Mouse (Mus musculus): Measurements from ENCODE around the gene Ptpra. TPM values are rescaled to one million over a fixed set of nuclear protein-coding genes. Genes with fewer than 3 reads are reported as not detected.

The Ptpra gene
- 154 and 167 TPM in 2 replicates for total RNA-seq (2014; rRNA removed)
- 142 and 162 TPM in 2 replicates for polyA plus RNA-seq (2015; fragmentation: Nextera tagmentation; extraction: Ambion mirVana)

- Histone ChIP-seq H3K4me3 (ENCODE audit: low read depth, low read length) (peak within 1 kb of the TSS; percentile 90), H3K4me1 (ENCODE audit: insufficient read depth) (peaks cover 30% of the 10 kb centered on the region), H3K27ac (ENCODE audit: low read depth, low read length) (peak within 1 kb of the TSS; percentile 92), H3K36me3 (ENCODE audit: insufficient read depth) (peaks cover 2% of the 10 kb centered on the region; the same call in 1 of the 2 replicates), H3K9me3 (ENCODE audit: low read length) (no peaks in the 10 kb centered on the region), H3K4me2 (ENCODE audit: low read depth) (peak within 1 kb of the TSS; percentile 60), H3K27me3 (ENCODE audit: insufficient read depth, low read length) (no peaks in the 10 kb centered on the region), H3K9ac (peak within 1 kb of the TSS; percentile 90)
- peak; percentile 94 for DNase-seq
- 0% methylated on average over 47 of the region's 50 CpGs for WGBS
- no peak for TF ChIP-seq CTCF (IDR thresholded peaks at IDR 0.05; ENCODE audit: low read depth)
- peak; percentile 99 for ATAC-seq
Observed at GRCm38 (mm10) chr2:130449794-130450433, at the start of gene Ptpra. Gene Ptpra (plus strand): TSS chr2:130450278.

GRCm38 (mm10) chr2:130401891-130402290 is 48.2 kb upstream of the Ptpra start:
- Histone ChIP-seq H3K4me2 (ENCODE audit: low read depth) (no peak overlapping the region), H3K36me3 (ENCODE audit: insufficient read depth) (no peaks in the 10 kb centered on the region), H3K4me1 (ENCODE audit: insufficient read depth) (0 out of 2 replicates have a peak, but pooled peaks cover 9% of the 10 kb centered on the region), H3K27me3 (ENCODE audit: insufficient read depth, low read length) (no peaks in the 10 kb centered on the region; the same call in 1 of the 2 replicates), H3K27ac (ENCODE audit: low read depth, low read length) (no peak overlapping the region), H3K4me3 (ENCODE audit: low read depth, low read length) (no peak overlapping the region), H3K9ac (no peak overlapping the region), H3K9me3 (ENCODE audit: low read length) (no peaks in the 10 kb centered on the region)
- DNase-seq (no peak), ATAC-seq (no peak)
- TF ChIP-seq CTCF (IDR thresholded peaks at IDR 0.05; ENCODE audit: low read depth) = no peak
- 80% methylated on average over 4 of the region's 4 CpGs for WGBS

GRCm38 (mm10) chr2:130404939-130405338 is 45.1 kb upstream of the Ptpra start, which contains the start of the genes Gm28372 and 1700020A23Rik:
Gene Gm28372 (plus strand): TSS chr2:130405239.
Gene 1700020A23Rik (plus strand): TSS chr2:130405259.
- H3K4me3 ChIP-seq (ENCODE audit: low read depth, low read length) = no peak within 1 kb of the TSS
- TF ChIP-seq CTCF (IDR thresholded peaks at IDR 0.05; ENCODE audit: low read depth) = no peak
- H3K27me3 ChIP-seq (ENCODE audit: insufficient read depth, low read length) = no peaks in the 10 kb centered on the region
- ATAC-seq (no peak), DNase-seq (no peak)
- no peak within 1 kb of the TSS for H3K27ac ChIP-seq (ENCODE audit: low read depth, low read length)
- no peak within 1 kb of the TSS for H3K4me2 ChIP-seq (ENCODE audit: low read depth)
- no peaks in the 10 kb centered on the region for H3K36me3 ChIP-seq (ENCODE audit: insufficient read depth)
- 84% methylated on average over 1 of the region's 1 CpGs for WGBS
- no peaks in the 10 kb centered on the region for H3K9me3 ChIP-seq (ENCODE audit: low read length)
- no peak within 1 kb of the TSS for H3K9ac ChIP-seq
- no peaks in the 10 kb centered on the region for H3K4me1 ChIP-seq (ENCODE audit: insufficient read depth)

GRCm38 (mm10) chr2:130406178-130406577 is 43.9 kb upstream of the Ptpra start, which contains the start of gene Tmem239:
Gene Tmem239 (plus strand): TSS chr2:130406478.
- Histone ChIP-seq H3K36me3 (ENCODE audit: insufficient read depth) (no peaks in the 10 kb centered on the region), H3K9me3 (ENCODE audit: low read length) (no peaks in the 10 kb centered on the region), H3K4me2 (ENCODE audit: low read depth) (no peak within 1 kb of the TSS), H3K4me1 (ENCODE audit: insufficient read depth) (no peaks in the 10 kb centered on the region), H3K27ac (ENCODE audit: low read depth, low read length) (no peak within 1 kb of the TSS), H3K4me3 (ENCODE audit: low read depth, low read length) (no peak within 1 kb of the TSS), H3K27me3 (ENCODE audit: insufficient read depth, low read length) (no peaks in the 10 kb centered on the region), H3K9ac (no peak within 1 kb of the TSS)
- DNase-seq (no peak), ATAC-seq (no peak)
- TF ChIP-seq CTCF (IDR thresholded peaks at IDR 0.05; ENCODE audit: low read depth) = no peak
- 88% methylated on average over 2 of the region's 2 CpGs for WGBS

- Histone ChIP-seq H3K36me3 (ENCODE audit: insufficient read depth) (no peaks in the 10 kb centered on the region), H3K4me1 (ENCODE audit: insufficient read depth) (no peaks in the 10 kb centered on the region)
- no peak for DNase-seq
Observed at GRCm38 (mm10) chr2:130408194-130408593, 41.9 kb upstream of the Ptpra start.

GRCm38 (mm10) chr2:130411558-130412495 is 38.3 kb upstream of the Ptpra start:
- Histone ChIP-seq H3K4me2 (ENCODE audit: low read depth) (no peak overlapping the region), H3K9ac (no peak overlapping the region), H3K27me3 (ENCODE audit: insufficient read depth, low read length) (no peaks in the 10 kb centered on the region), H3K36me3 (ENCODE audit: insufficient read depth) (no peaks in the 10 kb centered on the region), H3K9me3 (ENCODE audit: low read length) (no peaks in the 10 kb centered on the region), H3K4me3 (ENCODE audit: low read depth, low read length) (no peak overlapping the region), H3K4me1 (ENCODE audit: insufficient read depth) (no peaks in the 10 kb centered on the region), H3K27ac (ENCODE audit: low read depth, low read length) (no peak overlapping the region)
- TF ChIP-seq CTCF (IDR thresholded peaks at IDR 0.05; ENCODE audit: low read depth) = peak; percentile 89
- 39% methylated on average over 16 of the region's 16 CpGs for WGBS
- DNase-seq = peak; percentile 81
- peak; percentile 86 for ATAC-seq

More at GRCm38 (mm10) chr2:130408194-130408593, 41.9 kb upstream of the Ptpra start:
- H3K9ac ChIP-seq = no peak overlapping the region
- H3K4me2 ChIP-seq (ENCODE audit: low read depth) = no peak overlapping the region
- no peak overlapping the region for H3K4me3 ChIP-seq (ENCODE audit: low read depth, low read length)
- H3K27me3 ChIP-seq (ENCODE audit: insufficient read depth, low read length) = no peaks in the 10 kb centered on the region
- ATAC-seq = no peak
- no peaks in the 10 kb centered on the region for H3K9me3 ChIP-seq (ENCODE audit: low read length)
- TF ChIP-seq CTCF (IDR thresholded peaks at IDR 0.05; ENCODE audit: low read depth) = no peak
- no peak overlapping the region for H3K27ac ChIP-seq (ENCODE audit: low read depth, low read length)
- WGBS = 11% methylated on average over 6 of the region's 6 CpGs
